Mouse (Mus musculus) embryonic fibroblast, embryonic 13.5 days (primary cell): ENCODE data around the gene Sbf2.

ENCODE experiments used
- CTCF ChIP-seq: IDR thresholded peaks from 2 replicates; pipeline ENCODE4 v1.5.1; 2011; ENCODE audit warnings: mild to moderate bottlenecking, control low read depth, low read length, moderate library complexity, borderline replicate concordance; ENCODE audit not compliant: insufficient read depth
- POLR2A ChIP-seq: IDR thresholded peaks from 2 replicates; pipeline ENCODE4 v1.6.1; 2011; ENCODE audit warnings: low read depth, mild to moderate bottlenecking, control low read depth, low read length, moderate library complexity

DNA sequence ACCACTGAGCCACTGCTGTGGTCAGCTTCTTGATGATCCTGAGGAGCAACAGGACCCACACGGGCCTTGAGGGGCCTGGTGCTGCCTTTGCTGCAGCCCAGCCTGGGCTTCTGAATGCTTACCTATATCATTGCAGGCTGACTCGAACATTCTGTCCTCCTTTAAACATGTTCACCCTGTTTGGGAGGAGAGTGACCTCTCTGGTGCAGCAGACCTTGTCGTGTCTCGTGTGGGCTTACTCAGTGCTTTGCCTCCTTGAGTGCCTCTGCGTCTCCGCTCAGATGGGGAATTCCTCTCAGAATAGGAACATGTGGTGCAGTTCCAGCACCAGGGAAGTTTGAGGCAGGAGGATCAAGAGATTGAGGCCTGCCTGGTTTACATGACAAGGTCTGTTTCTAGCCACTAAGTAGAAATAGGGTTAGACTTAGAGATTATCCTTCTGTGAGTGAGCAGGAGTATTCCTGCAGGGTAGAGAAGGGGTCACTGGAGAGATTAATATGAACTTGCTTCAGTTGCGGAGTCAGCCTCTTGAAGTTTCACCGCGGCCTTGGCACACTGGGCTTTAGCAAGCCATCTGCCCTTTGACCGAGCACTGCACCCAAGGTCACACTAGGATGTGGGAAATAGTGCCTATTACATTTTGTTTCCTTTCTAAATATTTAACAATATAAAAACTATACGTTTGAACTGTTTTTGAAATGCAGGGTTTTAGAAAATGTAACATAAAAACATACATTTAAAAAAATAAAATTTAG is 356.3 kb downstream of the Sbf2 start:
- TF ChIP-seq CTCF (no peak), POLR2A (no peak)
